Mouse (Mus musculus) intestine, embryonic 16.5 days (tissue): ENCODE measurements at regions not wholly inside any gene's neighbourhood (a gene's known extent, or its start where the extent isn't known, plus 50 kb on each side); places are given as distances from the start of the nearest gene placed in this dataset.

ENCODE experiments used
- ATAC-seq: fragments of 200-750 bp; cut with Nextera tagmentation; 2 replicates; pipeline ENCODE4 v1.8.0; 2017; ENCODE audit warnings: moderate TSS enrichment, moderate library complexity
- H3K27ac ChIP-seq: fragments of 300-500 bp; sonication (generic); 2 replicates; pipeline ENCODE4 v1.5.1; 2014; ENCODE audit warnings: mild to moderate bottlenecking, low read length
- H3K27me3 ChIP-seq: fragments of 300-500 bp; sonication (generic); replicated peaks from 2 replicates; pipeline ENCODE4 v1.6.1; 2014; ENCODE audit warnings: low read length, control low read depth, mixed read lengths; ENCODE audit not compliant: control insufficient read depth, insufficient read depth
- H3K36me3 ChIP-seq: fragments of 300-500 bp; sonication (generic); 2 replicates; pipeline ENCODE4 v1.6.1; 2014; ENCODE audit warnings: low read length, control low read depth; ENCODE audit not compliant: control insufficient read depth, insufficient read depth
- H3K4me1 ChIP-seq: fragments of 300-500 bp; sonication (generic); 2 replicates; pipeline ENCODE4 v1.6.1; 2014; ENCODE audit warnings: low read length, control low read depth, mixed read lengths; ENCODE audit not compliant: control insufficient read depth, insufficient read depth
- H3K4me2 ChIP-seq: fragments of 300-500 bp; sonication (generic); 2 replicates; pipeline ENCODE4 v1.6.1; 2014; ENCODE audit warnings: low read depth, low read length, control low read depth
- H3K4me3 ChIP-seq: fragments of 300-500 bp; sonication (generic); 2 replicates; pipeline ENCODE4 v1.5.1; 2014; ENCODE audit warnings: mild to moderate bottlenecking, low read length
- H3K9ac ChIP-seq: fragments of 300-500 bp; sonication (generic); 2 replicates; pipeline ENCODE4 v1.6.1; 2014; ENCODE audit warnings: low read depth, low read length
- H3K9me3 ChIP-seq: fragments of 300-500 bp; sonication (generic); 2 replicates; pipeline ENCODE4 v1.6.1; 2016; ENCODE audit warnings: low read length, control low read depth; ENCODE audit not compliant: control insufficient read depth
- WGBS: fragments of 180-500 bp; shearing (Covaris S2); extraction: QIAGEN DNeasy Blood & Tissue Kit; methylation state at CpG from one replicate; pipeline ENCODE4 v1.1.7; 2014; 5-methylcytosine and 5-hydroxymethylcytosine counted together

- ATAC-seq: no peak
- no peaks in the 10 kb centered on the region for H3K4me1 ChIP-seq
- H3K36me3 ChIP-seq: no peaks in the 10 kb centered on the region
- H3K4me2 ChIP-seq: no peak overlapping the region
- H3K27me3 ChIP-seq: no peaks in the 10 kb centered on the region
- H3K9ac ChIP-seq: no peak overlapping the region
- WGBS: 74% methylated on average over 5 of the region's 5 CpGs
- H3K4me3 ChIP-seq: no peak overlapping the region
- H3K27ac ChIP-seq: no peak overlapping the region
- no peaks in the 10 kb centered on the region for H3K9me3 ChIP-seq
These were observed 203.7 kb upstream of the Slc16a7 start for GRCm38 (mm10) chr10:125593006-125593405.

- H3K27ac ChIP-seq: no peak overlapping the region
- no peak overlapping the region for H3K4me2 ChIP-seq
- ATAC-seq: no peak
- no peaks in the 10 kb centered on the region for H3K9me3 ChIP-seq
- no peaks in the 10 kb centered on the region for H3K27me3 ChIP-seq
- H3K4me1 ChIP-seq: no peaks in the 10 kb centered on the region
- no peak overlapping the region for H3K4me3 ChIP-seq
- no peak overlapping the region for H3K9ac ChIP-seq
- no peaks in the 10 kb centered on the region for H3K36me3 ChIP-seq
- WGBS: 70% methylated on average over 10 of the region's 10 CpGs
These were observed 218.7 kb upstream of the Slc16a7 start for GRCm38 (mm10) chr10:125607787-125608617.

- no peak overlapping the region for H3K9ac ChIP-seq
- H3K36me3 ChIP-seq: no peaks in the 10 kb centered on the region
- no peak overlapping the region for H3K4me2 ChIP-seq
- 82% methylated on average over 5 of the region's 5 CpGs for WGBS
- no peaks in the 10 kb centered on the region for H3K9me3 ChIP-seq
- H3K4me1 ChIP-seq: no peaks in the 10 kb centered on the region
- no peak overlapping the region for H3K4me3 ChIP-seq
- no peaks in the 10 kb centered on the region for H3K27me3 ChIP-seq
- H3K27ac ChIP-seq: no peak overlapping the region
- ATAC-seq: no peak
These were observed 221.1 kb upstream of the Slc16a7 start for GRCm38 (mm10) chr10:125610353-125610752.

- Histone ChIP-seq H3K4me2 (no peak overlapping the region), H3K4me1 (no peaks in the 10 kb centered on the region), H3K4me3 (no peak overlapping the region), H3K36me3 (no peaks in the 10 kb centered on the region), H3K27ac (no peak overlapping the region), H3K27me3 (no peaks in the 10 kb centered on the region), H3K9ac (no peak overlapping the region), H3K9me3 (no peaks in the 10 kb centered on the region)
- 93% methylated on average over 6 of the region's 6 CpGs for WGBS
- ATAC-seq: no peak
These were observed 223.5 kb upstream of the Slc16a7 start for GRCm38 (mm10) chr10:125612773-125613172.

GRCm38 (mm10) chr10:125621376-125621775 lies 232.1 kb upstream of the Slc16a7 start:
- no peaks in the 10 kb centered on the region for H3K36me3 ChIP-seq
- 72% methylated on average over 6 of the region's 6 CpGs for WGBS
- no peak overlapping the region for H3K4me3 ChIP-seq
- no peaks in the 10 kb centered on the region for H3K9me3 ChIP-seq
- H3K9ac ChIP-seq: no peak overlapping the region
- H3K27ac ChIP-seq: no peak overlapping the region
- no peaks in the 10 kb centered on the region for H3K4me1 ChIP-seq
- H3K27me3 ChIP-seq: no peaks in the 10 kb centered on the region
- ATAC-seq: no peak
- H3K4me2 ChIP-seq: no peak overlapping the region

GRCm38 (mm10) chr10:125623836-125624235 lies 234.6 kb upstream of the Slc16a7 start:
- no peak overlapping the region for H3K9ac ChIP-seq
- 33% methylated on average over 7 of the region's 7 CpGs for WGBS
- no peak for ATAC-seq

GRCm38 (mm10) chr10:125667906-125668305 lies 278.6 kb upstream of the Slc16a7 start:
- Histone ChIP-seq H3K9me3 (no peaks in the 10 kb centered on the region), H3K36me3 (no peaks in the 10 kb centered on the region), H3K4me2 (no peak overlapping the region), H3K4me3 (no peak overlapping the region), H3K9ac (no peak overlapping the region), H3K27ac (no peak overlapping the region), H3K4me1 (no peaks in the 10 kb centered on the region), H3K27me3 (no peaks in the 10 kb centered on the region)
- WGBS: 83% methylated on average over 4 of the region's 4 CpGs
- ATAC-seq: no peak

More at GRCm38 (mm10) chr10:125623836-125624235, 234.6 kb upstream of the Slc16a7 start:
- H3K4me2 ChIP-seq: no peak overlapping the region
- H3K27me3 ChIP-seq: no peaks in the 10 kb centered on the region
- no peaks in the 10 kb centered on the region for H3K9me3 ChIP-seq
- H3K4me1 ChIP-seq: no peaks in the 10 kb centered on the region
- H3K27ac ChIP-seq: no peak overlapping the region
- H3K36me3 ChIP-seq: no peaks in the 10 kb centered on the region
- no peak overlapping the region for H3K4me3 ChIP-seq

- ATAC-seq: 0 out of 2 replicates have a peak, but pooled peaks have one; percentile 52
- Histone ChIP-seq H3K27ac (no peak overlapping the region), H3K4me3 (no peak overlapping the region), H3K4me2 (no peak overlapping the region), H3K36me3 (no peaks in the 10 kb centered on the region), H3K9ac (no peak overlapping the region), H3K4me1 (peaks cover 4% of the 10 kb centered on the region; the same call in 1 of the 2 replicates), H3K27me3 (no peaks in the 10 kb centered on the region), H3K9me3 (no peaks in the 10 kb centered on the region)
- 40% methylated on average over 11 of the region's 11 CpGs for WGBS
These were observed 284.4 kb upstream of the Slc16a7 start for GRCm38 (mm10) chr10:125673637-125674036.

- H3K9me3 ChIP-seq: no peaks in the 10 kb centered on the region
- no peak overlapping the region for H3K9ac ChIP-seq
- no peak overlapping the region for H3K4me2 ChIP-seq
- H3K27ac ChIP-seq: no peak overlapping the region
- H3K27me3 ChIP-seq: no peaks in the 10 kb centered on the region
- H3K4me3 ChIP-seq: no peak overlapping the region
- no peaks in the 10 kb centered on the region for H3K4me1 ChIP-seq
- ATAC-seq: no peak
- WGBS: 83% methylated on average over 7 of the region's 7 CpGs
- no peaks in the 10 kb centered on the region for H3K36me3 ChIP-seq
These were observed 286.3 kb upstream of the Lrig3 start for GRCm38 (mm10) chr10:125679644-125680043.

GRCm38 (mm10) chr10:125685130-125685529 lies 280.8 kb upstream of the Lrig3 start:
- no peaks in the 10 kb centered on the region for H3K27me3 ChIP-seq
- H3K9me3 ChIP-seq: no peaks in the 10 kb centered on the region
- no peak overlapping the region for H3K4me3 ChIP-seq
- H3K27ac ChIP-seq: no peak overlapping the region
- H3K4me2 ChIP-seq: no peak overlapping the region
- ATAC-seq: no peak
- WGBS: 76% methylated on average over 5 of the region's 5 CpGs
- H3K4me1 ChIP-seq: no peaks in the 10 kb centered on the region
- no peaks in the 10 kb centered on the region for H3K36me3 ChIP-seq
- H3K9ac ChIP-seq: no peak overlapping the region
